Mouse (Mus musculus): ENCODE measurements at regions not wholly inside any gene's neighbourhood (a gene's known extent, or its start where the extent isn't known, plus 50 kb on each side); places are given as distances from the start of the nearest gene placed in this dataset.

GRCm38 (mm10) chr10:118085046-118085983 is 56.3 kb upstream of the Mdm1 start:
- TF ChIP-seq CTCF (IDR thresholded peaks at IDR 0.05; ENCODE audit: extremely low read depth, insufficient read depth, low read length) = no peak
- no peak for TF ChIP-seq POLR2A (IDR thresholded peaks at IDR 0.05; ENCODE audit: extremely low read depth, insufficient read depth, low read length)
